Mouse (Mus musculus) kidney, adult 2 months (tissue): Measurements from ENCODE around the gene Micu2.
"Not testable (repeated sequence)": the region's sequence is repeated elsewhere in the genome, so short reads cannot be mapped to it uniquely, and the experiment has no call there.

ENCODE experiments used
- CTCF ChIP-seq: fragments of 200-500 bp; conservative IDR thresholded peaks from 2 replicates; pipeline ENCODE4 v1.5.1; 2011; ENCODE audit warnings: low read depth, mild to moderate bottlenecking, control low read depth, low read length, moderate library complexity, mixed read lengths; ENCODE audit not compliant: insufficient read depth, insufficient read length
- POLR2A ChIP-seq: fragments of 200-500 bp; IDR thresholded peaks from one replicate; pipeline ENCODE4 v1.6.1; 2011; ENCODE audit warnings: low read depth, low read length, control low read depth

- TF ChIP-seq POLR2A, CTCF: not testable (repeated sequence)
Observed at GRCm38 (mm10) chr14:57912211-57913007, 86.7 kb downstream of the Micu2 start.
